Mouse (Mus musculus) Patski (cell line): ENCODE results near the gene Zdhhc5. TPM values are rescaled to one million over a fixed set of nuclear protein-coding genes. Genes with fewer than 3 reads are reported as not detected.

Source experiments
- ATAC-seq: fragments of 100-300 bp; one replicate; pipeline ENCODE4 v1.8.0; 2021
- CTCF ChIA-PET: fragments of 350-600 bp; sonication (Branson Sonifier 250); formaldehyde crosslinking; loops from one replicate; lab custom pipeline; 2022; ENCODE audit warnings: inconsistent platforms; lab: Charles Lee
- POLR2A ChIA-PET: fragments of 350-600 bp; sonication (Branson Sonifier 250); formaldehyde crosslinking; loops from one replicate; lab custom pipeline; 2022; ENCODE audit warnings: antibody characterized with exemption, inconsistent platforms; lab: Charles Lee
- DNase-seq: peaks from one replicate; pipeline ENCODE4 v3.0.0-alpha.2; 2011; ENCODE audit warnings: low read depth, low spot score
- H3K27me3 ChIP-seq: fragments of 371-371 bp; one replicate; pipeline ENCODE4 v1.5.1; 2021
- CTCF ChIP-seq: fragments of 100-300 bp; IDR thresholded peaks from one replicate; pipeline ENCODE4 v1.5.1; 2021
- in situ Hi-C: fragments of 300-500 bp; cut with MboI; formaldehyde crosslinking; loops from 3 replicates; pipeline ENCODE4 v1.11.1; 2018; ENCODE audit warnings: low pct_unique_long_range_greater_than_20kb, mixed read lengths
- polyA plus RNA-seq: library from polyadenylated mRNA; unstranded; gene quantifications from one replicate; pipeline ENCODE4 v1.2.3, GENCODE M21; 2021

Zdhhc5 gene
- polyA plus RNA-seq, 1 experiment from 2014 or later, result 65.0 TPM

DNA sequence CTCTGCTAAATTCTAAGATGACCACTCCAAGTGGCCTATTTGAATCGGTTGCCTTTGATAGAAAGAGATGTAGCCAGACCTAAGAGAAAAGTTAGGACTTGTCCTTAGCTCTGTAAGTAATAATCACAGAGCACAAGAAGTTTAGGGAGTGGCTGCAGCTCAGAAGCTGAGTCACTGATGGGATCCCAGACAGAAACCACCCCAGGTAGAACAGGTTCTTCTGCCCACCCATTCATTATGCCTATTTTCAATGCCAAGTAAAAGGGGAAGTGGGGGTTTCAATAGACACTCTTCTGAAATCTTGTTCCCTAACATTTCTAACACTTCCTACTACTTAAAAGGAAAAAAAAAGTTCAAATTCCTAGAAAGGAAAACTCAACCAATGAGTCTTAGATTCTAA lies 9.7 kb downstream of the Zdhhc5 start:
- H3K27me3 ChIP-seq, result no peaks in the 10 kb centered on the region
- in situ Hi-C loops, result no loop called here
- POLR2A ChIA-PET, result interaction anchor here (1.2 to 1.7 kb wide), 2 partner anchors 9 to 10 kb away, joined by 4 to 5 read pairs; no protein-coding TSS in a partner anchor
- DNase-seq (no peak), ATAC-seq (no peak)
- CTCF ChIA-PET, result interaction anchor here (2.3 kb wide), 1 partner anchor 10 kb away, joined by 7 read pairs; no protein-coding TSS in a partner anchor
- no peak for TF ChIP-seq CTCF

DNA sequence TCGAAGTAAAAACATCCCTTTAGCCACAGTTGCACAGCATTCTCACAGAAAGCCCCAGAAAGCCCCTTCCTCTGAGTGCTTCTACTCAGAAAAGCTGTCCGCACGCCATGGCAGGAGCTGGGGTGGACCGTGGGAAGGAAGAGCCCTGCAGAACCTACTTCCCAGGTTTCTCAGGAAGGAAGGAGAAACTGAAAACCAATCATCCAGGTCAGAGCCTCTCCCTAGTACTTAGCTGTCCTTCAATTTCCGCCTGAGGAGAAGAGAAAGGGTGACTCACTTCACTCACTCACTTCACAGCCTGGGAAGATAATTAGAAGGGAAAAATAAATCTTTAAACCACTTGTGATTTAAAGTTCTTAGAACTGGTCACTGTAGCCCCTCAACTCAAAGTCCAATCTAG lies 10.7 kb downstream of the Zdhhc5 start:
- ATAC-seq (peak; percentile 78), DNase-seq (no peak)
- ChIA-PET POLR2A (interaction anchor here (0.6 to 1.7 kb wide), 2 partner anchors 10 to 94 kb away, joined by 3 to 5 read pairs; partner anchors contain the start of gene Ube2l6), CTCF (interaction anchor here (2.3 kb wide), 1 partner anchor 9 kb away, joined by 7 read pairs; no protein-coding TSS in a partner anchor)
- in situ Hi-C loops, result no loop called here
- no peaks in the 10 kb centered on the region for H3K27me3 ChIP-seq
- no peak for TF ChIP-seq CTCF

DNA sequence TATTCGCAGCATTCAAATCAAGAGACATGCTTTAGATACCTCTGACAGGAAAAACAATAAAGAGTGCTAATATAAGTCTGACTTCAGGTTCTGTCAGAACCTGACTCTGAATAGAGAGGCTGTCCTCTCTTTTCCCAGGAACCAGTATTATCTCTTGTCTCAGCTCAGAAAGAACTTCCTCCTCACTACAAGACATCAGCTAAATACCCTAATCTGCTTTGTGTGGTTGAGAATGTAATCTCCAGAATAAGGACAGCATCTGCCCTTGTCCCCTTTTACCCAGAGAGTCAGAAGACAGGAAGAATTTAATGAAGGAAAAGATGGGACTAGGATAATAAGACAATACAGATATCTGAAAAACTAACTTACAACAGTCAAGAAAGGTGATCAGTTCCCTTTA lies 11.5 kb downstream of the Zdhhc5 start:
- TF ChIP-seq CTCF, result no peak
- DNase-seq (no peak), ATAC-seq (no peak)
- ChIA-PET CTCF (interaction anchor here (2.3 kb wide), 1 partner anchor 8 kb away, joined by 7 read pairs; no protein-coding TSS in a partner anchor), POLR2A (interaction anchor here (1.7 kb wide), 1 partner anchor 11 kb away, joined by 5 read pairs; no protein-coding TSS in a partner anchor)
- no peaks in the 10 kb centered on the region for H3K27me3 ChIP-seq
- in situ Hi-C loops, result no loop called here

DNA sequence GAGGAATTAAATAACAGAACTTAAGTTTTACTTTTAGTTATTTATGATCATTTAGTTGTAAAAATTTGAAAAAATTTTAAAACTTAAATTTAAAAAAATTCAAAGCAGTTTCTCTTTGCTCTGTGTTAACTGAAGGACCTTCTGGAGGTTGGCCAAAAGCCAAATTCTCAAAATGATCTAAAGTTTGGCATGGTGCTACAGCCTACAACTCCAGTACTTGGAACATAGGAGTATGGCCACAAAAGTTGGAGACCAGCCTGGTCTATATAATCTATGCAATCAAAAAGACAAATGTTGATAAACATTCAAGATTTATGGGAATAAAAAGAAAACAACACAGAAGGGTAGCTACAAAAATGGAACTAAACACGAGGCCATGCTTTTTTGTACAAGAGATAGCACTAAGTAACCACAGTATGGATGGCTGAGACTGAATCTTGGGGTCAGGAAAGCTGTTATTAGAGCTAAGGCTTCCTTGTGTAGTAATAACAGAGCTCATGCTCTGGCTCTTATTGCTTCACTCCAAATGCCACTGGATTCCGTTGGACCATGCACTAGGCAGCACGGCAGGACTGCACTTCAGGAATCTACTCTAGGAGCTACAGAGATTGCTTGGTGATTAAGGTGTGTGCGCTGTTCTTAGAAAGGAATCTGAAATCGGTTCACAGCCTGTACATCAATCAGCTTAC lies 19.8 kb downstream of the Zdhhc5 start:
- no peak for TF ChIP-seq CTCF
- no peak for DNase-seq
- CTCF ChIA-PET, result interaction anchor here (0.8 to 2.0 kb wide), 7 partner anchors 9 to 64 kb away, joined by 3 to 10 read pairs (median 4); no protein-coding TSS in a partner anchor
- ATAC-seq, result peak; percentile 62
- POLR2A ChIA-PET, result interaction anchor here (1.0 kb wide), 1 partner anchor 10 kb away, joined by 4 read pairs; no protein-coding TSS in a partner anchor
- in situ Hi-C loops, result no loop called here
- H3K27me3 ChIP-seq, result no peaks in the 10 kb centered on the region

DNA sequence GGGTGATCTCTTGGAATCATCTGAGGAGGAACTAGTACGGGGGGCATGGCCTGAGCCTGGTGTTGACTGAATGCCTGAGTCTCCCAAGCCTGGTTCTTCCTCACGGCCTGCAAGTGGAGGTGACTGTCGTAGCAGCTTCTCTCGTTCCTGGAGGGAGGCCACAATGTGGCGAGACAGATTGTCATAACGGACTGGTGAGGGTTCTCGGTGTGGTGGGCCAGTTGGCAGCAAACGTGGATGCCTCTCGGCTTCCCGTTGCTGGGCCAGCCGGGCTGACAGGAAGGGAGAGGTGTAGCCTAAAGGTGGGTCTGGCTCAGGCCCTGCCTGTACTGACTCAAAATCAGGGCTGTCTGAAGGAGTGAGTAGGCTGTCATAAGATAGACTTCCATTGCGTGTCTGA lies 24.9 kb downstream of the Zdhhc5 start:
- no peaks in the 10 kb centered on the region for H3K27me3 ChIP-seq
- in situ Hi-C loops, result no loop called here
- DNase-seq (no peak), ATAC-seq (no peak)
- TF ChIP-seq CTCF, result no peak
- ChIA-PET POLR2A (no interaction called here), CTCF (interaction anchor here (1.3 kb wide), 1 partner anchor 9 kb away, joined by 3 read pairs; no protein-coding TSS in a partner anchor)

DNA sequence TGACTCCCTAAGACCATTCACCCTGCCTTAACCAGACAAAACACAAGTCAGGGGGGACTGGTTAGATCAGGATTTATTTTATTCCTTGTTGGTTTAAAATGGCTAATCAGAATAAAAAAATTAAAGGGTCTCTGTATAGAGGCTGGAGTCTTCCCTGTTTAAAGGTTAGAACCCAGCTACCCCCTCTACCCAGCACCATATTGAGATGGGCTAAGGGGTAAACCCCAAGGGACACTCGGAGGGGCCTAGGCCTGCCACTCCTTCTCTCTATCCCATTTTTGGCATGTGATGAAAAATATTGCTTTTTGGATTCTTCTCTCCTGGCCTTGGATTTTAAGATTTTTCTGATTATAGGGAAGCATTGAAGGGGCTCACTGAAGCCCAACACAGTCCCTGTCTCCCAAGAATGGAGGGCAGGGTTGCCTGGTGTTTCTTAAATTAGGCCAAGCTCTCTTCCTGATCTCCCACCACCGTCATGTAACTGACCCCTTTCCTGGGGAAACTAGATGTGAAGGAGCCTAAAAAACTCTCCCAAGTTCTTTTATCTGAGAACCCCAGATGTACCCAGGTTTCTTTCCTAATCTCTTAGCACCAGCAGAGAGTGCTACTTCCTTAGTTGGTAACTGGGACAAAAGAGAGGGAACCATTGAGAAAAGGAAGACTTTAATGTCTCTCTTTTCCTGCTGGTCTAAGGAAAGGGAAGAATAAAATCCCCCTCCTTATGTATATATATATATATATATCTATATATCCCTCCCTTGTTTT lies 26.7 kb downstream of the Zdhhc5 start:
- ChIA-PET POLR2A (no interaction called here), CTCF (interaction anchor here (1.2 kb wide), 1 partner anchor 11 kb away, joined by 3 read pairs; no protein-coding TSS in a partner anchor)
- TF ChIP-seq CTCF, result no peak
- in situ Hi-C loops, result no loop called here
- DNase-seq (no peak), ATAC-seq (no peak)
- no peaks in the 10 kb centered on the region for H3K27me3 ChIP-seq

DNA sequence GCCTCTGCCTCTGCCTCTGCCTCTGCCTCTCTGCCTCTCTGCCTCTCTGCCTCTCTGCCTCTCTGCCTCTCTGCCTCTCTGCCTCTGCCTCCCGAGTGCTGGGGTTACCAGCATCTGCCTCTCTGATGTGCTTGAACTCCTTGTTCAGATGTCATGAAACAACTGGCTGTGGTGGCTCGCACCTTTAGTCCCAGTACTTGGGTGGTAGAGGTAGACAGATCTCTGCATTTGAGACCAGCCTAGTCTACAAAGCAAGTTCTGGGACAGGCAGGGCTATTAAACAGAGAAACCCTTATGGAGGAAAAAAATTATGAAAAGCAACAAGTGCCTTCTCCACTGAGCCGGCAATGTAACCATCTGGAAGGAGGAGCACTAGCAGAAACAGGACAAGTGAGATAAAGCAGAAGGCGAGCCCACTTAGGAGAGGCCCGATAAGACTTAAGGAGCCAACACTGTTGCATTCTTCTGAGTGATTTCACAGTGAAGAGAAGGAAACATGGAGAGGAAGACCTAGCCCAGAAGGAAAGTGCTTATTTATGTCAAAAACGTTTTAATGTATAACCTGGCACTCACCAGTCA lies 32.3 kb downstream of the Zdhhc5 start:
- no peaks in the 10 kb centered on the region for H3K27me3 ChIP-seq
- POLR2A ChIA-PET, result no interaction called here
- no peak for ATAC-seq
- CTCF ChIA-PET, result no interaction called here
- in situ Hi-C loops, result no loop called here
- DNase-seq, result no peak
- TF ChIP-seq CTCF, result no peak

DNA sequence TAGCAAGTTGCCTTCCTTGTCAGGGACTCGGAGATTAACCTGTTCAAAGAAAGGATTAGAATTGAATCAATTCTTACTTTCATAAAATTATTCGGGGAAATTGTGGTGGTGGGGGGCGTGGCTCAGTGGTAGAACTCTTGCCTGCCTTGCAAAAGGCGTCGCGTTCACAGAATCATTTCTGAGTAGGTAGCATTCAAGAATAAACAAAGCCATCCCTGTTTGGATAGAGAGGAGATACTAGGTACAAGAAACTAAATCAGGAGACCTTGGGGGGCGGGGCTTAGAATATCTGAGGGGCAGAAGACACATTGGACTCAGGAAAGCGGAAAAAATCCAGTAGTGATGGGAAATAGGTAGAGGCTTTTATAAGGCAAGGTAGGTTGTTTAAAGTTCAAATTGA lies 36.0 kb downstream of the Zdhhc5 start, which contains the start of gene Tmx2:
Tmx2 (minus strand) TSS at position 125 of the 400 bp plus-strand sequence.
- H3K27me3 ChIP-seq, result no peaks in the 10 kb centered on the region
- DNase-seq, result no peak
- ChIA-PET CTCF (interaction anchor here (0.7 kb wide), 1 partner anchor 20 kb away, joined by 3 read pairs; no protein-coding TSS in a partner anchor), POLR2A (no interaction called here)
- in situ Hi-C loops, result no loop called here
- no peak for ATAC-seq
- TF ChIP-seq CTCF, result no peak

DNA sequence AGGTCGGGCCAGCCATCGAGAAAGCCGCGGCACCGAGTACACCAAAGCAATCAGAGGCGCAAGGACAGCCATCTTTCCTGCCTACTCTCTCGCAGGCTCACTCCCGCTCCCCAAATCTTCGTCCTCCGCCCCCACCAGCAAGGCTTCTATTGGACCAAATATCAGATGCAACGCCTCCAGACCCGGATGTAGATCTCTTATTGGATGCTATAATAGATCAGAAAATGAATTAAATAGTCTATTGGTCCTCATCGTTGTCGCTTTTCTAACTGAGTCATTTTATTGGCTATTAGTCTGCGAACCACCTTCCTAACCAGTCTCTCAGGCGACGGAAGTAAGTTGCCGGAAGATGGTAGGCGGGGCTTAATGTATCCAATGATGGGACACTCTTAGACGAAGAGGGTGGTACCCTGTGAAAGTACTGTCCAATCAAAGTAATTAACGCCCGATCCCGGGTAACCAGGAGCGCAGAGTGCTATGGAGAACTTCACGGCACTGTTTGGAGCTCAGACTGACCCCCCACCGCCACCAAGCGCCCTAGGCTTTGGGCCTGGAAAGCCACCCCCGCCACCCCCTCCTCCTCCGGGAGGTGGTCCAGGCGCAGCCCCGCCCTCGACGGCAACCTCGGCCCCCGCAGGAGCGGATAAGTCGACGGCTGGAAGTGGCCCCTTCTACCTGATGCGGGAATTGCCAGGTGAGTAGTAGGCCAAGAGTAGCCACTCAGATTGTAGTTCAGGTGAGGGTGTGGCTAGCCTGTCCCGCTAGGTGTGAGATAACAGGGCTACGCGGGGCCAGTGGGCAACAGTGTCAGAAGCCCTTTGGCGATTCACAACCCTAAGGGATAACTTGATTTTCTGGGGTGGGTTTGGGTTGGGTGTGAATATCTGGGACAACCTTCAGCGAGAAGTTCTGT lies 36.8 kb downstream of the Zdhhc5 start, which contains the start of the genes Gm28635 and Med19:
Gm28635 (minus strand) TSS at position 74 of the 913 bp plus-strand sequence.
Med19 (plus strand) TSS at position 435 of the 913 bp plus-strand sequence.
- POLR2A ChIA-PET, result no interaction called here
- TF ChIP-seq CTCF, result no peak

More for the DNA sequence above, 36.8 kb downstream of the Zdhhc5 start, which contains the start of the genes Gm28635 and Med19:
- DNase-seq, result peak; percentile 97
- H3K27me3 ChIP-seq, result no peaks in the 10 kb centered on the region
- in situ Hi-C loops, result no loop called here
- CTCF ChIA-PET, result interaction anchor here (0.8 to 1.8 kb wide), 2 partner anchors 47 to 80 kb away, joined by 3 to 4 read pairs; no protein-coding TSS in a partner anchor
- peak; percentile 99 for ATAC-seq
